Comparison of ENCODE assay signal across 26 mouse cellular contexts in genomic region chr6:67088741-67089455, GRCm38 (mm10). TPM values are rescaled to one million over a fixed set of nuclear protein-coding genes. Genes with fewer than 3 reads are reported as not detected.
DNase-seq lines count a peak whose midpoint lies in the region; ATAC-seq lines count a peak whose summit lies in the region.
"Had no signal": no experiment of that assay in that cellular context is flagged by ENCODE, and none has a peak within 500 bp of the region (broad histone marks: within the 10 kb centered on the region; RNA-seq: fewer than 3 reads in every experiment).

No protein-coding gene starts in this region.

- ATAC-seq in kidney, embryonic 16.5 days (ENCODE audit: low FRiP score, low TSS enrichment): no peak
- ATAC-seq in intestine, embryonic 15.5 days: peak; percentile 30; the same call in 1 of the 2 replicates
- ATAC-seq in liver, embryonic 16.5 days (ENCODE audit: low read depth): no peak
- ATAC-seq in activated CD4-positive, CD25-positive, alpha-beta regulatory T cell, adult 4 months: no peak
- ATAC-seq: forebrain, embryonic 13.5 days; lung, postnatal 0 days had no signal

- H3K9me3 ChIP-seq in kidney, embryonic 16.5 days (ENCODE audit: low read length): no peaks in the 10 kb centered on the region
- H3K9me3 ChIP-seq in intestine, embryonic 15.5 days: no peaks in the 10 kb centered on the region
- no peaks in the 10 kb centered on the region for H3K9me3 ChIP-seq in liver, embryonic 16.5 days (replicated peaks; ENCODE audit: control insufficient read depth, low read length)
- H3K9me3 ChIP-seq: forebrain, embryonic 13.5 days; heart, embryonic 10.5 days; heart, embryonic 15.5 days; limb, embryonic 12.5 days had no signal

- H3K36me3 ChIP-seq in kidney, embryonic 16.5 days (ENCODE audit: insufficient read depth, low read length): no peaks in the 10 kb centered on the region
- no peaks in the 10 kb centered on the region for H3K36me3 ChIP-seq in intestine, embryonic 15.5 days
- H3K36me3 ChIP-seq in liver, embryonic 16.5 days (ENCODE audit: control insufficient read depth, insufficient read depth): no peaks in the 10 kb centered on the region
- H3K36me3 ChIP-seq: heart, embryonic 10.5 days; heart, embryonic 15.5 days; limb, embryonic 12.5 days had no signal

- H3K9ac ChIP-seq in kidney, embryonic 16.5 days (replicated peaks; ENCODE audit: low read length): no peak overlapping the region
- H3K9ac ChIP-seq in intestine, embryonic 15.5 days: no peak overlapping the region
- H3K9ac ChIP-seq in liver, embryonic 16.5 days (ENCODE audit: low read depth, low read length): no peak overlapping the region
- H3K9ac ChIP-seq: forebrain, embryonic 13.5 days; heart, embryonic 15.5 days; hindbrain, embryonic 14.5 days; limb, embryonic 12.5 days had no signal

- peak; percentile 77 for DNase-seq in heart, adult 11 months
- no peak for DNase-seq in heart, postnatal 10 days
- peak; percentile 37 to 65 for DNase-seq in kidney, postnatal 36 days
- DNase-seq in MN1 (ENCODE audit: low spot score): no peak
- DNase-seq: adrenal gland, adult 8-10 months; gastrocnemius, postnatal 14 days; heart, postnatal 4 days; lung, adult 18-20 months; lung, postnatal 4 days; midbrain, embryonic 14.5 days; right cerebral cortex, postnatal 14 days; thymus, postnatal 25 days had no signal

- intact Hi-C loops in heart, postnatal 10 days (cut with DNase I): no loop called here

- WGBS in kidney, embryonic 16.5 days: 53% methylated on average over 21 of the region's 21 CpGs
- 57% methylated on average over 21 of the region's 21 CpGs for WGBS in intestine, embryonic 15.5 days
- WGBS in liver, embryonic 16.5 days (ENCODE audit: insufficient replicate concordance): 65% methylated on average over 21 of the region's 21 CpGs

- H3K4me2 ChIP-seq in kidney, embryonic 16.5 days (replicated peaks; ENCODE audit: low read depth, low read length): no peak overlapping the region
- no peak overlapping the region; the same call in 1 of the 2 replicates for H3K4me2 ChIP-seq in intestine, embryonic 15.5 days (replicated peaks)
- H3K4me2 ChIP-seq in liver, embryonic 16.5 days (ENCODE audit: low read depth, low read length): peak overlapping the region; percentile 22
- H3K4me2 ChIP-seq: forebrain, embryonic 13.5 days; heart, embryonic 15.5 days; hindbrain, embryonic 14.5 days; limb, embryonic 12.5 days had no signal

- H3K4me1 ChIP-seq in kidney, embryonic 16.5 days (ENCODE audit: insufficient read depth, low read length): no peaks in the 10 kb centered on the region
- 0 out of 2 replicates have a peak, but pooled peaks cover 2% of the 10 kb centered on the region for H3K4me1 ChIP-seq in intestine, embryonic 15.5 days (replicated peaks)
- H3K4me1 ChIP-seq in liver, embryonic 16.5 days (ENCODE audit: control insufficient read depth, low read depth, low read length): peaks cover 12% of the 10 kb centered on the region
- H3K4me1 ChIP-seq: forebrain, embryonic 13.5 days; heart, embryonic 15.5 days had no signal

- no peaks in the 10 kb centered on the region for H3K27me3 ChIP-seq in kidney, embryonic 16.5 days (ENCODE audit: insufficient read depth, low read length)
- no peaks in the 10 kb centered on the region for H3K27me3 ChIP-seq in intestine, embryonic 15.5 days (replicated peaks)
- no peaks in the 10 kb centered on the region for H3K27me3 ChIP-seq in liver, embryonic 16.5 days (ENCODE audit: control insufficient read depth, insufficient read depth, low read depth, low read length)
- H3K27me3 ChIP-seq: CH12.LX; forebrain, embryonic 13.5 days; heart, embryonic 15.5 days; limb, embryonic 12.5 days had no signal

- H3K4me3 ChIP-seq in kidney, embryonic 16.5 days (ENCODE audit: low read length): no peak overlapping the region
- H3K4me3 ChIP-seq in intestine, embryonic 15.5 days (replicated peaks): no peak overlapping the region
- no peak overlapping the region for H3K4me3 ChIP-seq in liver, embryonic 16.5 days (ENCODE audit: low read depth, low read length)
- H3K4me3 ChIP-seq: forebrain, embryonic 13.5 days; heart, embryonic 10.5 days; heart, embryonic 15.5 days; layer of hippocampus, adult 2 months; left cerebral cortex, adult 2 months; limb, embryonic 12.5 days; megakaryocyte, embryonic 14.5 days had no signal

- no peak overlapping the region for H3K27ac ChIP-seq in kidney, embryonic 16.5 days (ENCODE audit: low read length)
- no peak overlapping the region for H3K27ac ChIP-seq in intestine, embryonic 15.5 days
- no peak overlapping the region for H3K27ac ChIP-seq in liver, embryonic 16.5 days (ENCODE audit: low read length)
- H3K27ac ChIP-seq: forebrain, embryonic 13.5 days; heart, embryonic 10.5 days; heart, embryonic 15.5 days; hindbrain, embryonic 14.5 days; layer of hippocampus, adult 2 months; left cerebral cortex, adult 2 months; limb, embryonic 12.5 days had no signal

RNA-seq across cellular contexts. Expression of gene Gadd45a, which starts 51.6 kb away (rescaled TPM):
- 10 to 100 TPM; 16.8 to 19.3 TPM for total RNA-seq in heart, postnatal 10 days (2021)
- polyA plus RNA-seq in kidney, embryonic 16.5 days (2015; fragmentation: Nextera tagmentation; extraction: Ambion mirVana): 35.1 and 39.4 TPM in 2 replicates
- polyA plus RNA-seq in intestine, embryonic 15.5 days (2015; fragmentation: Nextera tagmentation; extraction: Ambion mirVana): 29.6 and 37.5 TPM in 2 replicates
- polyA plus RNA-seq in liver, embryonic 16.5 days (2015; fragmentation: Nextera tagmentation; extraction: Ambion mirVana): 54.4 and 56.6 TPM in 2 replicates
- 1 to 10 TPM; 4.1 to 5.6 TPM for polyA plus RNA-seq in activated CD4-positive, CD25-positive, alpha-beta regulatory T cell, adult 4 months (2017; shearing (Covaris generic))

Comparison
In these comparisons a context has a peak if more than half of its experiments do, and no peak if none do; other contexts are left out.
1. DNase-seq: peak in heart, adult 11 months (single experiment) and kidney, postnatal 36 days (2 of 2); none in heart, postnatal 10 days (0 of 2) and MN1 (single experiment).